Mouse (Mus musculus) brain, adult 2 months (tissue): Measurements from ENCODE around the gene Arpc4.

ENCODE experiments used
- DNase-seq: peaks from one replicate; pipeline ENCODE4 v3.0.0; 2011; ENCODE audit warnings: low read depth, low spot score

Arpc4 gene

GRCm38 (mm10) chr6:113404649-113405448 lies 26.9 kb downstream of the Arpc4 start:
- peak; percentile 35 for DNase-seq

DNA sequence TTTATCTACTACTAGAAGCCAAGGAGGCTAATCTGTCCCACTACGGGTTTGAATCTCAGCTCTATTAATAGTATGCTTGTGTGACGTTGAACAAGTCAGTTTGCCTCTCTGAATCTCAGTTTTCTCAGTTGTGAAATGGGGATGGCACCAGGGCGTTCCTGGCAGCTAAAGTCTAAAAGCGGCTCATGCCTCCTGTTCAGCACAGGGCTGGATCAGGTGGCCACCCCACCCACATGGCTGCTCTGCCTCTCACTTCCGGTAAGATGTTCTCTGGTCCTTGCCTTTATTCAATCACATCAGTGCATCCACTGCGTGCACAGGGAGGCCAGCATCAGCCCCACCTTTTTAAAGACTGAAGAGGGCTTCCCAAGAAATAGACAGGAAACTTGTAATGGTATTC lies 27.6 kb downstream of the Arpc4 start:
- DNase-seq: peak; percentile 81

DNA sequence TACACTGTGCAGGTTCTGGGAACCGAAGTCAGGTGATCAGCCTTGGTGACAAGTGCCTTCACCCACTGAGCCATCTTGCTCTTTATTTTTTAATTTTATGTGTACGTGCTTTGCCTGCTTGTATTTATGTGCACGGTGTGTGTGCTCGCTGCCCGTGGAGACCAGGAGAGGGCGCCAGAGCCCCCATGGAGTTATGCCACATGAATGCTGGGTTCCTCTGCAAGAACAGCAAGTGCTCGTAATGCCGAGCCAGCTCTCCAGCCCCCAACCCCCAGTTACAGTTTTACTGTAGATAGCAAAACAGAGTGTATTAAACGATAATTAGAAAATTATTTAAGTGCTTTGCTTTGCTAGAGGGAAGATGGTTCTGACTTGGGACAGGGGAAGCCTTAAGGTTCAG lies 28.8 kb downstream of the Arpc4 start:
- DNase-seq: no peak

GRCm38 (mm10) chr6:113410001-113410400 lies 32.1 kb downstream of the Arpc4 start:
- DNase-seq: no peak

DNA sequence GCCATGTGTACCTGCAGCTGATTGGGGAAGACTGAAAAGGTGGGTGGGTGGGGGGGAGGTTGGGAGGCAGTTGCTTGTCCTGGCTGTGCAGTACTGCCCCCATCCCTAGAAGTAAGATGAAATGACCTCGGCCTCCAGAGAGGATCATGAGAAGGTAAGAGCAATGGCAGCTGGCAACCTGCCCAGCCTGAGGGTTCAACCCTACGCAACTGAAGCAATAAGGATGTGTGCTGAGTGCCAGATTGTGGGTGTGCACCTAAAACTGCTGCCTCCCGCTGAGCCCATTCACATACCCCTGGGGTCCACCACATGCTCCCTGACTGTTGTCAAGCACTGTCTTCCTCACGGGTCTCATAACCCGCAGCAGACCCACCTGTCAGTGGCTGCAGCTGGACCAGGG lies 38.5 kb downstream of the Arpc4 start:
- DNase-seq: peak; percentile 17

DNA sequence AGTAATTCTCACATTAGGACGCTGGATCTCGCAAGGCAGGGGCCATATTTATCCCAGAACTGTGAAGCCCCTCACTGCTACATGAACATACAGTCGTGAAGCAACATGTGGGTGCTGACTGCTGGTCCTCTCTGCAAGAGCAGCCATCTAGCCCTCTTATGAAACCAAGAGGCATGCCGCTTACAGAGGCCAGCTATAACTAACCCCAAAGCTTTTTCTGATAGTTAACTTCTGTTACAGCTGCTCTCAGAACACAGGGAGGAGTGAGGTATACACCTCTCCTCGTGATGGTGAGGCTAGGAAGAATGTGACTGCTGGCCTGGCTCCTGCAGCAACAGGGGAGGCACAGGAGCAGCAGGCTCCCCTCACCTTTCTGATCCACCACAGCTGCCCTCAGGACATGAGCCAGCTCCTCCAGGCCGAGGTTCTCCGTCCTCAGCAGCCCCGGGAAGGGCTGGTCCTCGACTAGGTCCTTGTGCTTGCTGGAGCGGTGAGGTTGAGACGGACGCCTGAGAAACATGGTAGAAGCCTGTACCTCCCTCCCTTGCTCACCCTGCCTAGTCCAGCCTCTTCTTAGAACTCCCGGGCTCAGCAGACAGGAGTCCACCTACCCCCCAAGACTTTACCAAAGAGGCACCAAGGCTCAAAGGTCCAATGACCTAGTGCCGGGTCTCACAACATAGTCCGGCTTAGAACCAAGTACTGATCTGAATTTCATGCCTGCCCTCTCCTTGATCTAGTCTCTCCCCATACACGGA lies 40.7 kb downstream of the Arpc4 start:
- DNase-seq: peak; percentile 32

DNA sequence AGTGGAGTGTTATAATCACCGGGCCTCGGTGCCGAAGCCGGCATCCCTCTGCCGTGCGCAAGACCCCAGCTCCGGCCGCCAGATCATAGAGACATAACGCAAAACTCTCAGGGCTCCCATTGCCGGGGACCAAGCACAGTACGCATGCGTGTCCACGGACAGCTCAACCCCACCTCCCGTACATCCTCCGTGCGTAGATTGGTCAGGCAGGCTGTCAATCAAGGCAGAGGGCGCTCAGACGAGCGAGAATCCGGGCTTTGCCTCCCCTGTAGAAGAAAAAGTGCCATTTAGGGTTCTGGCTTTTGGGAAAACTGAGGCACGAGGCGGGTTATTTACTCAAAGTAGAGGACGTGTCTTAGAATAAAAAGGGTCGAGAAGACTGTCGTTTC lies 41.3 kb downstream of the Arpc4 start, which contains the start of gene Rpusd3:
Gene Rpusd3, minus strand, starts transcription at position 142 of the 389 bp plus-strand sequence.
- DNase-seq: peak; percentile 99

DNA sequence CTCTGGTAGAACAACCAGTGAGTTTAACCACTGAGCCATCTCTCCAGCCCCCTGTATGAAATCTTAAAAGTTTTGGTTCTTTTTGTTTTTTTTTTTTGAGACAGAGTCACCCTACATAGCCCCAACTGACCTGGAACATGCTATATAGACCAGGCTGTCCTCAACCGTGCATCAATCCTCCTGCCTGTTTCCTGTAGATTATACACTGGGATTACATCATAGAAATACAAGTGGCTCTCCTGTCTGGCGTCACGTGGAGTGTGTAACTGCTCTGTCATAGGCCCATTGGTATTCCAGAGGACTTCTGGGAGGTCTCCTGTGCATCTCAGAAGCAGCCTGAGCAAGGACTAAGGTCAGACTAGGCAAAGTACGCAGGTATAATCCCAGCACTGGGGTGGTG lies 45.1 kb downstream of the Arpc4 start:
- no peak for DNase-seq

GRCm38 (mm10) chr6:113424187-113424586 lies 46.3 kb downstream of the Arpc4 start:
- no peak for DNase-seq

- no peak for DNase-seq
Measured at GRCm38 (mm10) chr6:113426696-113427095, 48.8 kb downstream of the Arpc4 start.

GRCm38 (mm10) chr6:113427397-113427796 lies 49.5 kb downstream of the Arpc4 start:
- DNase-seq: no peak

DNA sequence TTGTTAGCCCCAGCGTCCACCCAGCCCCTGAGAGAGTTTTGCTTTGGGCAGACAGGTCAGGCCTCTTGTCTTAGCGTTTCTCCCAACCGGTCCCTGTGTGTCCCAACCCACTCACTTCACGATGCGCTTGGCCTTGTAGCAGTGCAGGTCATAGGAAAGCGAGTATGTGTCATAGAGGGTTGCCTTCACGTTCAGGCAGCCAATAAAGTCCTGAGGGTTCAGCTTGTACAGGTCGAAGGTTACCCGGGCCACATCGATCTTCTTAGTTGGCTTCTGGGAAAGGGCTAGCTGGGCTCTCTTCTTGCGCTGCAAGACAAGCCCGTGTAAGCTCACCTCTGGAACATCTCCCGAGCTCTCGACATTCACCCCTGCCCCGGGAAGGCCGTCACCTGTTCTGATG lies 50.1 kb downstream of the Arpc4 start:
- DNase-seq: no peak

DNA sequence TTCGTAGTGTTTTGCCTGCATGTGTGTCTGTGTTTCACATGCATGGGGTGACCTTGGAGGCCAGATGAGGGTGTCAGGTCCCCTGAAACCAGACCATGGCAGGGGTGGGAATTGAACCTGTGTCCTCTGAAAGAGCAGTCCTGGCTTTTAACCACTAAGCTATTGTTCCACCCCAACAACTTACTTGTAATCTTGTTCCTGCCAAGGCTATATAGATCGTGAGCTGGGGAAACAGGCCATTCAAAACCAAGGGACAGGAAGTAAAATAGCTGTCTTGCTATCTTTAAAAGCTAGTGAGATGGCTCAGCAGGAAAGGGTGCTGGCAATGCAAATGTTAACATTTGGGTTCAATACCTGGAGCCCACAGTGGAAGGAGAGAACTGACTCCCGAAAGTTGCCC lies 52.0 kb downstream of the Arpc4 start:
- no peak for DNase-seq

- DNase-seq: no peak
Measured at GRCm38 (mm10) chr6:113430846-113431245, 52.9 kb downstream of the Arpc4 start.

GRCm38 (mm10) chr6:113431801-113432200 lies 53.9 kb downstream of the Arpc4 start:
- no peak for DNase-seq

GRCm38 (mm10) chr6:113433661-113434060 lies 55.7 kb downstream of the Arpc4 start:
- no peak for DNase-seq

- no peak for DNase-seq
Measured at GRCm38 (mm10) chr6:113434691-113435090, 56.8 kb downstream of the Arpc4 start.

DNA sequence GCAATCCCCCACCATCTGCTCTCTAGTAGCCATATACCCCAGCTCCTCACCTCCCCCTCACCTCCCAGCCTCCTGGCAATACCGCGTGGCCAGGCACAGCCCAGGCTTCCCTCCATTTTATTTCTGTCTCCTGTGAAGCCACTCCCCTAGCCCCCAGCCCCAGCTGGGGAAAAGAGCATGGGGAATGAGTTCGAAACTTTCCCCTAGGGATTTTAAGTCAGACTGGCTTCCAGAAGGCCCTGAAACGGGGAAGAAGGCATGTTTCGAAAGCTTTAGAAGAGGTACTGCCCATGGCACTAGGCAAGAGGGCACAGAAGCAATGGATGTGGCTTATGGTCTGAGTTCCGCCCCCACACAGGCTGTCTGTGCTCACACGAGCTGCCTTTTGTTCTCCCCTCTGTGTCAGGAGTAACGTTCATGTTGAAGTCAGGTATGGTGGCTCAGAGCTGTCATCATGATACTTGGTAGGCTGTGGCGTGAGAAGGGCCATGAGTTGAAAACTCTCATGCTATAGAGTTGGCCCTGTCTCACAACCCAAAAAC lies 57.8 kb downstream of the Arpc4 start, which contains the start of gene Cidec:
Gene Cidec, minus strand, starts transcription at position 97 of the 542 bp plus-strand sequence.
- DNase-seq: no peak

DNA sequence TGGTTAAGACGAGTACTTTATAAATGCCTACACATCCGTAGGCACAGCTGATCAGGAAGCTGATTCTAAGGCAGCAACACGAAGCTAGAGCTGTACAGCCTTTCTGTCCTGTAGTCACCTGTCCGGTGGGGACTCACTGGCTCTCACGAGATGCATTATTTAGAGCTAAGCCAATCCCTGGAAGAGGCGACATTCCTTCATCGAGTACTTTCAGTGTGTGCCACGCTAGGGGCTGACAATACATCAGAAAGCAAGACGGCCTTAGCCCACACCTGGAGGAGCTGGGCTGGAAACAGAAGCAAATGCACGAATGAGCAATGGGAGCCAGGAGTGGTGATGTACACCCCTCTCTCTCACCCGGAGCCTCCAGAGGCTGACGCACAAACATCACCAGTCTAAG lies 59.2 kb downstream of the Arpc4 start:
- no peak for DNase-seq

GRCm38 (mm10) chr6:113438721-113439430 lies 61.0 kb downstream of the Arpc4 start:
- DNase-seq: no peak
